Mouse (Mus musculus) kidney, postnatal 0 days (tissue): ENCODE measurements around the gene Lamb2. TPM values are rescaled to one million over a fixed set of nuclear protein-coding genes. Genes with fewer than 3 reads are reported as not detected.
A peak's percentile ranks its signal among the peaks of the same experiment; 100 is the strongest.

Experiments used
- ATAC-seq: fragments of 200-750 bp; cut with Nextera tagmentation; replicated peaks from 2 replicates; pipeline ENCODE4 v1.8.0; 2017; ENCODE audit warnings: low read depth, moderate number of reproducible peaks, moderate TSS enrichment, moderate library complexity; ENCODE audit not compliant: low FRiP score
- DNase-seq: peaks from one replicate; pipeline ENCODE4 v3.0.0-alpha.2; 2016; ENCODE audit warnings: low spot score
- H3K27ac ChIP-seq: fragments of 300-500 bp; sonication (generic); 2 replicates; pipeline ENCODE4 v1.5.1; 2014; ENCODE audit warnings: mild to moderate bottlenecking
- H3K27me3 ChIP-seq: fragments of 300-500 bp; sonication (generic); 2 replicates; pipeline ENCODE4 v1.6.1; 2014; ENCODE audit warnings: low read length, mixed read lengths; ENCODE audit not compliant: insufficient read depth
- H3K36me3 ChIP-seq: fragments of 300-500 bp; sonication (generic); 2 replicates; pipeline ENCODE4 v1.6.1; 2014; ENCODE audit warnings: low read length, mixed read lengths; ENCODE audit not compliant: insufficient read depth
- H3K4me1 ChIP-seq: fragments of 300-500 bp; sonication (generic); replicated peaks from 2 replicates; pipeline ENCODE4 v1.6.1; 2014; ENCODE audit warnings: antibody characterized with exemption, low read length, mixed read lengths; ENCODE audit not compliant: insufficient read depth
- H3K4me2 ChIP-seq: fragments of 300-500 bp; sonication (generic); 2 replicates; pipeline ENCODE4 v1.6.1; 2014; ENCODE audit warnings: mild to moderate bottlenecking, low read length, moderate library complexity, mixed read lengths
- H3K4me3 ChIP-seq: fragments of 300-500 bp; sonication (generic); replicated peaks from 2 replicates; pipeline ENCODE4 v1.5.1; 2014; ENCODE audit warnings: low read depth, low read length
- H3K9ac ChIP-seq: fragments of 300-500 bp; sonication (generic); 2 replicates; pipeline ENCODE4 v1.6.1; 2014; ENCODE audit warnings: low read depth, low read length
- H3K9me3 ChIP-seq: fragments of 300-500 bp; sonication (generic); replicated peaks from 2 replicates; pipeline ENCODE4 v1.6.1; 2016; ENCODE audit warnings: low read length, inconsistent platforms, mixed read lengths
- CTCF ChIP-seq: IDR thresholded peaks from 2 replicates; pipeline ENCODE4 v1.5.1; 2016; ENCODE audit warnings: antibody characterized with exemption, low read depth, mild to moderate bottlenecking, moderate library complexity
- WGBS: fragments of 180-500 bp; shearing (Covaris S2); extraction: QIAGEN DNeasy Blood & Tissue Kit; methylation state at CpG from one replicate; pipeline ENCODE4 v1.1.7; 2014; 5-methylcytosine and 5-hydroxymethylcytosine counted together
- polyA plus RNA-seq: library from polyadenylated mRNA; unstranded; fragments of >200 nt; fragmentation: Nextera tagmentation; extraction: Ambion mirVana; gene quantifications from 2 replicates; pipeline ENCODE4 v1.2.1, GENCODE M21; 2015

Gene Lamb2
- polyA plus RNA-seq, 1 experiment from 2014 or later = 35.6 TPM

DNA sequence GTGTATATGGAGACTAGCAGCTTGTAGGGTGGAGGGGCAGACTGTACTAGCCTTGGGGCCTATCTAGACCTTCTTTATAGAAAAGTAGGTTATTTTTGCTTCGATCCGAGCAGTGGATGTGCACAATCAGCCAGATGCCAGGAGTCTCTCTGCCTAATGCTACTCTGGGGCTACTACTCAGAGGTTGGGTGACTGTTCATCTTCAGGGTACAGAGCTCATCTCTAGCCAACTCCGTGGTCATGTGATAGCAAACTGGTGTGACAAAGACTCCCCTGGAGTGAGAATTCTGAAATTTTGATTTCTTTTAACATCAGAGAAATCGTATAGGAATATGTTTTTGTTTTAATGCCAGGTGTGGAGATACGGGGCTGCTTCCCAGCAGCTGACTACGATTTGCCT lies 26.6 kb upstream of the Lamb2 start:
- Histone ChIP-seq H3K9ac (peak overlapping the region; percentile 69), H3K9me3 (no peaks in the 10 kb centered on the region), H3K27me3 (no peaks in the 10 kb centered on the region), H3K27ac (peak overlapping the region; percentile 54; the same call in 1 of the 2 replicates), H3K36me3 (no peaks in the 10 kb centered on the region), H3K4me2 (peak overlapping the region; percentile 95), H3K4me3 (peak overlapping the region; percentile 61), H3K4me1 (peaks cover 8% of the 10 kb centered on the region; the same call in 1 of the 2 replicates)
- WGBS = 41% methylated on average over 6 of the region's 6 CpGs
- no peak for ATAC-seq
- DNase-seq = no peak
- no peak for TF ChIP-seq CTCF

DNA sequence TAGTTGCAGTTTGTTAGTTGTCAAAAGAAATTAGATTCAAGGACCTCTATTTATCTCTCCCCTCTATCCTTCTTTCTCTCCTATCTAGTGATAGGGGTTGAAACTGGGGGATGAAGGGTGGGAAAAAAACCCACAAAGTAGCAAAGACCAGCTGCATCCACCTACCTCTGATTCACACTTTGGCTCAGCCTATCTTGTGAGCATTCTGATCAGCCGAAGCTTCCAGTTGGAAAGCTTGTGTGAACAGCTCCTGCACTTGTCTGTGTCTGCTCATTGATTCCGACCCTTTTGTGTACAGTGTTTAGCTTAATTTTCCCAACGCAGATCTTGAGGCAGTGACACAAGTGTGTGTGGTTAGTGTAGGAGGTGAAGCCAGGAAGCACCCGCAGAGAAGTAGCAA lies 26.1 kb upstream of the Lamb2 start:
- H3K27ac ChIP-seq = no peak overlapping the region
- peak overlapping the region; percentile 19; the same call in 1 of the 2 replicates for H3K9ac ChIP-seq
- ATAC-seq (no peak), DNase-seq (no peak)
- no peak for TF ChIP-seq CTCF
- WGBS = 81% methylated on average over 4 of the region's 4 CpGs
- H3K4me3 ChIP-seq = no peak overlapping the region
- H3K4me1 ChIP-seq = peaks cover 8% of the 10 kb centered on the region; the same call in 1 of the 2 replicates
- H3K9me3 ChIP-seq = no peaks in the 10 kb centered on the region
- H3K4me2 ChIP-seq = 0 out of 2 replicates have a peak overlapping the region, but pooled peaks have one; percentile 95
- no peaks in the 10 kb centered on the region for H3K27me3 ChIP-seq
- H3K36me3 ChIP-seq = no peaks in the 10 kb centered on the region

GRCm38 (mm10) chr9:108454429-108454828 lies 25.1 kb upstream of the Lamb2 start:
- Histone ChIP-seq H3K4me1 (peaks cover 8% of the 10 kb centered on the region; the same call in 1 of the 2 replicates), H3K4me2 (no peak overlapping the region), H3K27ac (no peak overlapping the region), H3K9ac (no peak overlapping the region), H3K27me3 (no peaks in the 10 kb centered on the region), H3K4me3 (no peak overlapping the region), H3K36me3 (no peaks in the 10 kb centered on the region), H3K9me3 (no peaks in the 10 kb centered on the region)
- WGBS = 89% methylated on average over 6 of the region's 6 CpGs
- DNase-seq = no peak
- TF ChIP-seq CTCF = no peak
- no peak for ATAC-seq

DNA sequence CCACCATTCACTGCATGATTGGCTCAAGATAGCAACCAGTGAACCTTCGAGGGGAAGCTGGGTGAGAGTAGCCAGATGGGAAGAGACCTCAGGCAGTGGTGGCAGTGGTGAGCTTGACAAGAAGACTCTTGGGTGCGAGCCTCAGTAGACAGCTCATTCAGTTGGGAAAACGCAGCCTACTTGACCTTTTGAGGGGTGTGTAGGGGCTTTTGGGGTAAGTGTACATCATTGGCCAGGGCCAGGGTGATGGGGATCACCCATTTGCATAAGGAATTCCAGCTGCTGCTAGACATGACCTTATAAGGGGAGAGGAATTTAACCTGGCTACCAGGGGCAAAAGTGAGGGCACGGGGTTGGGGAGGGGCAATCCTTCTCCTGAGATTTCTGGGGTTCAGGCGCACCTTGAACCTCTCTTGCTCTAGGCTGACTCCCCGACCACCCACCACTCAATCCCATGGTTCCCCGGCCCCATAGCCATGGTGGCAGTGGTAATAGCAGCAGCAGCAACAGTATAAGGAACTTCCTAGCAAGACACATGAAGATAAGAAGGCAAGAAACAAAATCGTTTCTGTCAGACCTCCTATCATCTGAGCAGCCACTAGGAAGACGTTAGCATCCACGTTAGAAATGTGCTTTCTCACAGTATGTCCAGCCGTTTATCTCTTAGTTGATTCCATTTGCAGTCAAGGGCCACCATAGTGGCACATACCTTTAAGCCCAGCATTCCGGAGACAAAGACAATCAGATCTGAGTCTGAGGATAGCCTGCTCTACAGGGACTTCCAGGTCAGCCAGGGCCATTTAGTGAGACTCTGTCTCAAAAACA lies 23.6 kb upstream of the Lamb2 start:
- WGBS = 76% methylated on average over 12 of the region's 12 CpGs
- TF ChIP-seq CTCF = no peak
- no peak for DNase-seq

DNA sequence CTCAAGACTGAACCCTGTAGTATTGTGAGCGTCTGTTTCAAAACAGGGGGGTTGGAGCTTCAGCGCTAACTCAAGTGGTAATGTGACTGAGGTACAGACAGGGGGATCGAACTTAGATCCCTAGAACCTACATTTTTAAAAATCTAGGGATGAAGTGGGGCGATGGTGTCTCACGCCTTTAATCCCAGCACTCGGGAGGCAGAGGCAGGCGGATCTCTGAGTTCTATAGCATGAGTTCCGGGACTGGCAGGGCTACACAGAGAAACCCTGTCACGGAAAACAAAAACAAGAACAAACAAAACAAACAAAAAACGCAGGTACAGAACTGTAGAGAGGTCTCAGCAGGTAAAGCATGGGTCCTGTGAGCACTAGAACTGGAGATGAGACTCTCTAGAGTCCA lies 22.6 kb upstream of the Lamb2 start:
- peaks cover 8% of the 10 kb centered on the region for H3K4me1 ChIP-seq
- ATAC-seq (no peak), DNase-seq (no peak)
- H3K9ac ChIP-seq = no peak overlapping the region
- H3K27ac ChIP-seq = no peak overlapping the region
- no peaks in the 10 kb centered on the region for H3K36me3 ChIP-seq
- WGBS = 86% methylated on average over 10 of the region's 10 CpGs
- no peaks in the 10 kb centered on the region for H3K9me3 ChIP-seq
- no peak overlapping the region for H3K4me3 ChIP-seq
- no peak for TF ChIP-seq CTCF
- H3K4me2 ChIP-seq = no peak overlapping the region
- no peaks in the 10 kb centered on the region for H3K27me3 ChIP-seq

More for the DNA sequence above, 23.6 kb upstream of the Lamb2 start:
- H3K4me1 ChIP-seq = peaks cover 3% of the 10 kb centered on the region
- H3K9me3 ChIP-seq = no peaks in the 10 kb centered on the region
- no peak overlapping the region for H3K27ac ChIP-seq
- no peak for ATAC-seq
- H3K4me2 ChIP-seq = no peak overlapping the region
- H3K4me3 ChIP-seq = no peak overlapping the region
- no peak overlapping the region for H3K9ac ChIP-seq
- no peaks in the 10 kb centered on the region for H3K27me3 ChIP-seq
- H3K36me3 ChIP-seq = no peaks in the 10 kb centered on the region

- no peaks in the 10 kb centered on the region for H3K9me3 ChIP-seq
- H3K4me1 ChIP-seq = peaks cover 16% of the 10 kb centered on the region
- H3K27me3 ChIP-seq = no peaks in the 10 kb centered on the region
- WGBS = 97% methylated on average over 1 of the region's 1 CpGs
- peak overlapping the region; percentile 92 for H3K27ac ChIP-seq
- no peak for ATAC-seq
- H3K4me3 ChIP-seq = peak overlapping the region; percentile 76
- H3K4me2 ChIP-seq = peak overlapping the region; percentile 85
- H3K36me3 ChIP-seq = peaks cover 18% of the 10 kb centered on the region; the same call in 1 of the 2 replicates
- DNase-seq = no peak
- no peak for TF ChIP-seq CTCF
- peak overlapping the region; percentile 84; the same call in 1 of the 2 replicates for H3K9ac ChIP-seq
These were observed 19.6 kb upstream of the Lamb2 start for GRCm38 (mm10) chr9:108459939-108460318.
